Mouse (Mus musculus) neural tube, embryonic 15.5 days (tissue): ENCODE measurements around the gene Gm43064. TPM values are rescaled to one million over a fixed set of nuclear protein-coding genes. Genes with fewer than 3 reads are reported as not detected.
"Not testable (repeated sequence)": the region's sequence is repeated elsewhere in the genome, so short reads cannot be mapped to it uniquely, and the experiment has no call there.

ENCODE experiments used
- ATAC-seq: fragments of 200-750 bp; cut with Nextera tagmentation; 2 replicates; pipeline ENCODE4 v1.8.0; 2017; ENCODE audit warnings: mild to moderate bottlenecking, moderate TSS enrichment, moderate library complexity; ENCODE audit not compliant: low FRiP score
- H3K27ac ChIP-seq: fragments of 300-500 bp; sonication (generic); replicated peaks from 2 replicates; pipeline ENCODE4 v1.5.1; 2015; ENCODE audit warnings: mild to moderate bottlenecking, inconsistent platforms
- H3K27me3 ChIP-seq: fragments of 300-500 bp; sonication (generic); replicated peaks from 2 replicates; pipeline ENCODE4 v1.6.1; 2015; ENCODE audit warnings: inconsistent platforms
- H3K36me3 ChIP-seq: fragments of 300-500 bp; sonication (generic); 2 replicates; pipeline ENCODE4 v1.6.1; 2015; ENCODE audit warnings: inconsistent platforms
- H3K4me1 ChIP-seq: fragments of 300-500 bp; sonication (generic); 2 replicates; pipeline ENCODE4 v1.6.1; 2015; ENCODE audit warnings: inconsistent platforms
- H3K4me2 ChIP-seq: fragments of 300-500 bp; sonication (generic); 2 replicates; pipeline ENCODE4 v1.6.1; 2015; ENCODE audit warnings: inconsistent platforms, mild to moderate bottlenecking, moderate library complexity
- H3K4me3 ChIP-seq: fragments of 300-500 bp; sonication (generic); replicated peaks from 2 replicates; pipeline ENCODE4 v1.5.1; 2015; ENCODE audit warnings: mild to moderate bottlenecking, inconsistent platforms
- H3K9ac ChIP-seq: fragments of 300-500 bp; sonication (generic); replicated peaks from 2 replicates; pipeline ENCODE4 v1.6.1; 2015; ENCODE audit warnings: mild to moderate bottlenecking, inconsistent platforms
- H3K9me3 ChIP-seq: fragments of 300-500 bp; sonication (generic); replicated peaks from 2 replicates; pipeline ENCODE4 v1.6.1; 2016; ENCODE audit warnings: inconsistent platforms
- WGBS: fragments of 180-500 bp; shearing (Covaris S2); methylation state at CpG from one replicate; pipeline ENCODE4 v1.1.7; 2015; ENCODE audit warnings: mixed read lengths; 5-methylcytosine and 5-hydroxymethylcytosine counted together
- polyA plus RNA-seq: library from polyadenylated mRNA; unstranded; fragments of >200 nt; fragmentation: Nextera tagmentation; extraction: Ambion mirVana; gene quantifications from 2 replicates; pipeline ENCODE4 v1.2.1, GENCODE M21; 2015

The Gm43064 gene
- polyA plus RNA-seq, 1 experiment from 2014 or later, result not detected

DNA sequence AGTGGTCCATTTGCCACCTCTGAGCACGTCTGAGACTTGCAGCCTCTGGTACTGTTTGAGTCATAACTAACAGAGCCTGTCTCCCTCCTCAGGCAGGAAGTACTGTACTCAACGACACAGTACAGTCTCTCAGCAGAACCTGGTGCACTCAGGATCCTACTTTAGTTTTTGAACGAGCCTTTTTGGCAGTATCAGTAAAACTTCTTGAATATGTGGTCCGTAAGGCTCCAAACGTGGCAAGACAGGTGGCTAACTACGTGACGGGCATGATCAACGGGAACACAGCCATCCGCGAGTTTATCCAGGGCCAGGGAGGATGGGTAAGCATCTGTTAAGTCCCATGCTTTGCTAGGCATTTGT is 26.6 kb downstream of the Gm43064 start:
- H3K9ac ChIP-seq, result no peak overlapping the region
- H3K4me2 ChIP-seq, result no peak overlapping the region
- H3K36me3 ChIP-seq, result no peaks in the 10 kb centered on the region
- H3K27me3 ChIP-seq, result no peaks in the 10 kb centered on the region
- whole genome bisulfite sequencing, result 80% methylated on average over 10 of the region's 10 CpGs
- H3K27ac ChIP-seq, result no peak overlapping the region
- no peaks in the 10 kb centered on the region for H3K9me3 ChIP-seq
- no peaks in the 10 kb centered on the region for H3K4me1 ChIP-seq
- no peak for ATAC-seq
- no peak overlapping the region for H3K4me3 ChIP-seq

DNA sequence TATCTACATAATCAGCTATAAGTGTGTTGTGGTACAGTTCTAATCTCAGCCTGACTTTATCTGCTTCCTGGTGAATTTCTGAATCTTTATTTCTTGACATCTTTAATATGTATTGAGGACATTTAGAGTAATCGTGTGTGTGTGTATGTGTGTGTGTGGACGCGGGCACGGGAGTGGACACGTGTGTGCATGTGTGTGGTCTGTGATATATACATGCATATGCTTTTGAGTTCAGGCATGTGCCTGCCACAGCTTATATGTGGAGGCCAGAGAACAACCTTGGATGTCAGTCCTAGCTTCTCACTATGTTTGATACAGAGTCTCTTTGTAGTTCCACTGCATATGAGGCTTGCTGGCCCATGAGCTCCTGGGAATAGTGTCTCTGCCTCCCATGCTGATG is 27.1 kb downstream of the Gm43064 start:
- Histone ChIP-seq H3K4me1 (no peaks in the 10 kb centered on the region), H3K9ac (no peak overlapping the region), H3K27me3 (no peaks in the 10 kb centered on the region), H3K4me2 (no peak overlapping the region), H3K36me3 (no peaks in the 10 kb centered on the region), H3K9me3 (no peaks in the 10 kb centered on the region), H3K4me3 (no peak overlapping the region), H3K27ac (no peak overlapping the region)
- ATAC-seq, result no peak
- 95% methylated on average over 5 of the region's 5 CpGs for WGBS

DNA sequence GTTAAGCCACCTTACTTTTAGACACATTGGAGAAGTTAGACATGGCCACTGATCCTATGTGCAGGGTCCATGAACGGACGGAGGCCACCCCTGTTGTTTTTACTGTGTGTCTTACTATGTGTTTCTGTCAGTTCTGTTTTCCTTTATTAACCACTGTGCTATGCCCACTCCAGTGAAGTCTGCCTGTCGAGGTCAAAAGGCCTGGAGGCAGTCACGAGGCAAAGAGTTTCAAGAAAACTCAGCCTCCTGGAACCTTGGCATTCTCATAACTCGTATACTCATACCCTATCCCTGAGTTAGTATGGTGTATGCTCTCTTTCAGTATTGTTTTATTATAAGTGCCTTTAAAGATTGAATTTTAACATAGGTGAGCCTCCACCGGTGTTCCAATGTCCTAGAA is 30.3 kb downstream of the Gm43064 start:
- 93% methylated on average over 6 of the region's 6 CpGs for WGBS
- no peak overlapping the region for H3K4me3 ChIP-seq

DNA sequence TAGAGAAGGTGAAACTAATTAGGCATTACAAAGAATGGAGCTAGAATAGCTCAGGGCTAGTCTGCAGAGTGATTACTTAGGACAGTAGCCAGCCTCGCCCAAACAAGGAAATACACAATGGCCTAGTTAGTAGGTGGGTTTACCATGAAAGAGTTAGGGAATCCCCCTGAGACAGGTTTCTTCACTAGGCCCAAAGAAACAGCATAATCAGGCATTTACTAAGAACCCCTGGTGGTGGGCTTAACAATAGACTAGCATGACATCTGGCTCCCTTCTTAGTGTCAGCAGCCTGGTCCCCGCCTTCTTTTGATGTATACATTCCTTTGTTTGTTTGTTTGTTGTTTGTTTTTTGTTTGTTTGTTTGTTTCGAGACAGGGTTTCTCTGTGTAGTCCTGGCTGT is 30.8 kb downstream of the Gm43064 start:
- not testable (repeated sequence) for H3K9ac ChIP-seq, H3K4me3 ChIP-seq, H3K27me3 ChIP-seq, H3K4me2 ChIP-seq, H3K36me3 ChIP-seq, H3K4me1 ChIP-seq, H3K9me3 ChIP-seq, H3K27ac ChIP-seq, ATAC-seq
- 71% methylated on average over 3 of the region's 3 CpGs for WGBS

More for the DNA sequence above, 30.3 kb downstream of the Gm43064 start:
- Histone ChIP-seq H3K36me3 (no peaks in the 10 kb centered on the region), H3K9ac (no peak overlapping the region), H3K4me2 (no peak overlapping the region), H3K27ac (no peak overlapping the region), H3K4me1 (no peaks in the 10 kb centered on the region), H3K9me3 (no peaks in the 10 kb centered on the region), H3K27me3 (no peaks in the 10 kb centered on the region)
- no peak for ATAC-seq

DNA sequence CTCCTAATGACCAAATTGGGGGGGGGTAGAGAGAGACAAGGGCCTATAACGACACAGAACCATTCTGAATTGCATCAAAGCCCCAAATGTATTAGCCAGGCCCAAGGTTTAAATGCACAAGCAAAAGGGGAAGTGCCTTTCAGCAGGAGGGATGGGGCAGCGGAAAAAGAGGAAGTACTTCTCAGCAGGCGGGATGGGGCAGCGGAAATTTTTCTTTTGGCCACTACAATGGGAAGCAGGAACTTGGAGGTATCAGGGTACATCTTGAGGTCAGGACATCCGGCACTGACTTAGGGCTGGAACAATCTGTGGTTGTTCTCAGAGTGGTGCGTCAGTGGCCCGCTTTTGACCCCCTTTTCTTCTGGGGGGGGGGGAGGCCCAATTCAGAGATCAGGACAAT is 31.6 kb downstream of the Gm43064 start:
- H3K9me3 ChIP-seq, H3K27me3 ChIP-seq, H3K9ac ChIP-seq, H3K36me3 ChIP-seq, H3K4me3 ChIP-seq, H3K27ac ChIP-seq, ATAC-seq, H3K4me1 ChIP-seq, H3K4me2 ChIP-seq: not testable (repeated sequence)
- 90% methylated on average over 7 of the region's 7 CpGs for WGBS

DNA sequence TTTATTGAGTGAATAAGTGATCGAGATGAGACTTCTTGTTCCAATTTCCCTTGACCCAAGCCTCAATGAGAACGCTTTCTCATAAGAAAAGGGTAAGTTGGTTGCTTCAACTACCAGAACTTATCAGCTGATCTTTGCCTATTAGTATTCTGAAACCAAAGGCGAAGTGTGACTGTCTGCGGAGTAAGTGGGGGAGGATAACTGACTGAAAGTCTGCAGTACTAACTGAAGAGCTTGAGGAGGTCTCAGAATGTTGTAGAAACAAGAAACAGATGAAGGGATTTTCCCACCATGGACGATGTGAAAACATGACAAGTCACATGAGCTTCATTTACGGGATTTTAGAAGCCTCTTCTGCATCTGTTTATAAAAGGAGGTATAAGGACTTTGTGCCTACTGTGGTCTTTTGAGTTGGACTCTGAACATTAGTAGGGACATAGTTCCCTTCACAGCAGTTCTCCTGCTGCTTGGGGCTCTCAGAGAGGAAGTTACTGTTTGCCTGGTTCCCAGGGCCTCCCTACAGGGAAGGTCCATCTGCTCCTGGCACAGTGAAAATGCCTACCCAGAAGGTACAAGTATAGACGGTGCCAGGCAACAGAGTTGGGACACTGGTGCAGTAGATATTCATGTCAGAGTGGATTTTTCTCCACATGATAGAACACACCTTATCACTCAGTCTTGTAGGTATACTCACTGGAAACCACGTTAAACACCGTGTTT is 41.4 kb downstream of the Gm43064 start:
- Histone ChIP-seq H3K9me3 (no peaks in the 10 kb centered on the region), H3K4me1 (no peaks in the 10 kb centered on the region), H3K4me2 (no peak overlapping the region), H3K4me3 (no peak overlapping the region), H3K9ac (no peak overlapping the region), H3K27ac (no peak overlapping the region), H3K27me3 (no peaks in the 10 kb centered on the region), H3K36me3 (no peaks in the 10 kb centered on the region)
- WGBS, result 87% methylated on average over 9 of the region's 9 CpGs
- ATAC-seq, result no peak

DNA sequence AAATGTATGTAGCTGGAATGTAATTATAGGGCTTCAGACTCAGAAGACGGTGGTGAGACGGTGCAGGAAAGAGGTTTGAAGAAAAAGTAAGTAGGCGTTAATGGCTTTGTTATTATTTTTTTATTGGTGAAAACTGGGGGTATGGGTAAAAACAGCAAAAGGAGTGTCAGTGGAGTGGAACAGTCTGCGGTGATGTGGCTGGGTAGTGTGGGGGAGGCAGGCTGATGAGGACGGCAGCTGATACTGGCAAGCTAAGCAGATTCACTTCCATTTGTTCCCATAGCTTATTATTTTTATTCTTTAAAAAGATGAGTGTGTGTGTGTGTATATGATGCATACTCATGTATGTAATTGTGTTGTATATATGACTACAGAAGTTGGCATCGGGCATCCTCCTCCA is 42.1 kb downstream of the Gm43064 start:
- no peaks in the 10 kb centered on the region for H3K27me3 ChIP-seq
- H3K9me3 ChIP-seq, result no peaks in the 10 kb centered on the region
- no peak overlapping the region for H3K4me3 ChIP-seq
- WGBS, result 92% methylated on average over 6 of the region's 6 CpGs
- no peak overlapping the region for H3K27ac ChIP-seq
- ATAC-seq, result no peak
- H3K36me3 ChIP-seq, result no peaks in the 10 kb centered on the region
- no peak overlapping the region for H3K9ac ChIP-seq
- H3K4me2 ChIP-seq, result no peak overlapping the region
- no peaks in the 10 kb centered on the region for H3K4me1 ChIP-seq

DNA sequence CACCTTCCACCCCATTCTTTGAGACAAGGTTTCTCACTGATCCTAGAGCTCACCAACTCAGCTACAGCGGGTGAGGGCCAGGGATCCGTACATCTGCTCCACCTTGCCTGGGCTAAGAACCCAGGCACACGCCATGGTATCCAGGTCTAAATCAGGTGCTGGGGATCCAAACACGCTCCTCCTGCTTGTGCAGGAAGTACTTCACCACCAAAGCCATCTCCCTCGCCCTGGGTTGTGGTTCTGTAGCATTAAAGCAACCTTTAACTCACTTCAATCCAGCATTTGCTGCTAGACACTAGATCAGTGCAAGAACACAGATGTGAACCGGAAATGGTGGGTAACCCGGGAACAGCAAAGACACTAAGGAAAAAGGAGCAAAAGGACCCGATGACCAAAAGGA is 42.5 kb downstream of the Gm43064 start:
- Histone ChIP-seq H3K4me2 (no peak overlapping the region), H3K9ac (no peak overlapping the region), H3K4me3 (no peak overlapping the region), H3K27ac (no peak overlapping the region), H3K9me3 (no peaks in the 10 kb centered on the region), H3K36me3 (no peaks in the 10 kb centered on the region), H3K27me3 (no peaks in the 10 kb centered on the region), H3K4me1 (no peaks in the 10 kb centered on the region)
- 90% methylated on average over 8 of the region's 8 CpGs for WGBS
- no peak for ATAC-seq

DNA sequence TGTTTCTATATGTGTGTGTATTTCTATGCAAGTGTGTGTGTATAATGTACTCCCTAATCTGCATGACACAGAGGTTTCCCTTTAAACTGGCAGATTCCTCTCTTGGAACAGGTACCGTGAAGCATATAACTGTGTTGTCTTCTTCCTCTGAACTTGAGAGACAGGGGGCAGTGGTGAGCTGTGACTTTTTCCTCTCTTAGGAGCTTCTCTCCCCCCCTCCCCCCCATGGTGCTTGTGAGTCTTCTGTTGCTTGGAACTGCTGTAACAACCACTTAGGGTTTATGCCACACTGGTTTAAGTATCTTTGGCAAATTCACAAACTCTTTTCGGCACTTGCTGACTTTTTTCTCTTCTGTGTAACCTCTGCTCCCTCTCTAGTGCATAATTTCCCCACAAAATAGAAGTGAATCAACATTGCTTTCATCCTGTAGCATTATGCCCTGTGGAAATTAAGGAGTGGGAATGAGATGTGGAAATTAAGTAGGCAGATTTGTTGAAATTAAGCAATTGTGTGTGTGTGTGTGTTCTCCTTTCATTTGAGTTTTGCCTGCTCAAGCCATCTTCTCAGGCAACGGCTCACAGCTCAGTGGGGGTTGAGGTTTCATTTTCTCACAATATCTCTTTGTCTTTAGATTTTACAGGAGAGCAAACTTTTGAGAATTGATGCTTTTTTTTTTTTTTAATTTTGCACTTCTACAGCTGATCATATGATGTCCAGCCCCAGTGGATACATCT is 43.4 kb downstream of the Gm43064 start:
- WGBS, result 59% methylated on average over 3 of the region's 3 CpGs
- Histone ChIP-seq H3K36me3 (no peaks in the 10 kb centered on the region), H3K9me3 (no peaks in the 10 kb centered on the region), H3K4me2 (no peak overlapping the region), H3K9ac (no peak overlapping the region), H3K4me1 (no peaks in the 10 kb centered on the region), H3K27ac (no peak overlapping the region), H3K4me3 (no peak overlapping the region), H3K27me3 (no peaks in the 10 kb centered on the region)
- ATAC-seq, result no peak

DNA sequence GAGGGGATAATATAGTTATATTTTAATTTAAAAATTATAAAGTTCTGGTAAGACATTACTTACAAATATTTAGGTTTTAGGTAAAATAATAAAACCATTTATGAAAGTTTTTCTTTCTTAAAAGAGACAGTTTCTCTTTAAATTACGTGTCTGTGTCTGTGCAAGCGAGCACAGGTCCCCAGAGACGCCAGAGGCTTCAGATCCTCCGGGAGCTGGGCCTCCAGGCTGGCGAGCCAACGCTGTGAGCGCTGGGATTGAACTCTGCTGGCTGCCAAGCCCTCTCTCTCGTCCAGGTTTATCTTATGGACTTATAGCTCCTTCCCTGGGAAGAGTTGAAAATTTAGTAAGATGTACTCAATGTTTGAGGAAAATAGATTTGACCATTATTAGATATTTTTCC is 44.4 kb downstream of the Gm43064 start:
- H3K4me3 ChIP-seq, result no peak overlapping the region
- H3K9me3 ChIP-seq, result no peaks in the 10 kb centered on the region
- WGBS, result 58% methylated on average over 8 of the region's 8 CpGs
- no peak overlapping the region for H3K27ac ChIP-seq
- no peaks in the 10 kb centered on the region for H3K4me1 ChIP-seq
- no peaks in the 10 kb centered on the region for H3K27me3 ChIP-seq
- no peak overlapping the region for H3K9ac ChIP-seq
- H3K4me2 ChIP-seq, result no peak overlapping the region
- ATAC-seq, result no peak
- no peaks in the 10 kb centered on the region for H3K36me3 ChIP-seq

DNA sequence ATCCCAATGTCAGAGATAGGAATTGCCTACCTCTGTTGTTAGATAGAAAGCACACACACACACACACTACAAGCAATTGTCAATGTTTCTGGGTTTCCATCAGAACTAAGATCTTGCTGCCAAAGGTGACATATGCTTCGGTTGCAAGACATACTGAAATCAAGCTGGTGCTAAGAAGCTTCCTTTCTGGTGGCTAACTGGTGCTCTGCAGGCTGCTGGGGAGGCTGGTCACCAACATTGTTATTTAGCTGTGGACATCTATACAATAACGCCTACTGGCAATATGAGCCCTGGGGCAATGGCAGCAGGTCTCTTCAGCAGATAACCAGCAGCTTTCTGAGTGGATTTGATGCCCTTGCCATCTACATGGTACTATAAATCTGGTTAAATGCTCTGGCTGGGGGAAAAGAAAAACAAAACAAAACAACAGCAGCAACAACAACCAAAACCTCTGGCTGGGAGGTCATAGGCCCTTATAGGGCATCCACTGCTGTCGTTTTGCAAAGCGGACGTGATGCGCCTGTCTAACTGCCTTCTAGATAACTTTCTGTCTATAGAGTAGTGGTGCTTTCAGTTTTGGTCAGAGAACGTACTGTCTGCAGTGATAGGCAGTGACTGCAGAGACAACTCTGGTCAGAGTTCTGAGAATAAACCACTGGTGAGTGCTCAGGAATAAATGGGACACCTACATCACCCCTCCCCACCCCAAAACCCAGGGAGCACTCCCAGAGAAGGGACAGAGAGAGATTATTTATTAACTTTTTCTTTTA is 47.8 kb downstream of the Gm43064 start:
- no peaks in the 10 kb centered on the region for H3K4me1 ChIP-seq
- H3K27ac ChIP-seq, result no peak overlapping the region
- no peaks in the 10 kb centered on the region for H3K27me3 ChIP-seq
- H3K9me3 ChIP-seq, result no peaks in the 10 kb centered on the region
- H3K4me2 ChIP-seq, result no peak overlapping the region
- 91% methylated on average over 7 of the region's 7 CpGs for WGBS
- H3K36me3 ChIP-seq, result no peaks in the 10 kb centered on the region
- no peak for ATAC-seq
- no peak overlapping the region for H3K9ac ChIP-seq
- H3K4me3 ChIP-seq, result no peak overlapping the region
